Mouse (Mus musculus) heart, postnatal 0 days (tissue): Measurements from ENCODE around the gene Fbxw2. TPM values are rescaled to one million over a fixed set of nuclear protein-coding genes. Genes with fewer than 3 reads are reported as not detected.
"Not testable (repeated sequence)": the region's sequence is repeated elsewhere in the genome, so short reads cannot be mapped to it uniquely, and the experiment has no call there.

Source experiments
- ATAC-seq: fragments of 200-750 bp; cut with Nextera tagmentation; 2 replicates; pipeline ENCODE4 v1.8.0; 2017; ENCODE audit warnings: low read depth, moderate number of reproducible peaks, moderate library complexity; ENCODE audit not compliant: insufficient read depth
- DNase-seq: peaks from one replicate; pipeline ENCODE4 v3.0.0-alpha.2; 2016; ENCODE audit warnings: low spot score
- H3K27ac ChIP-seq: fragments of 300-500 bp; sonication (generic); 2 replicates; pipeline ENCODE4 v1.5.1; 2014; ENCODE audit warnings: low read depth, mild to moderate bottlenecking
- H3K27me3 ChIP-seq: fragments of 300-500 bp; sonication (generic); 2 replicates; pipeline ENCODE4 v1.6.1; 2014; ENCODE audit warnings: low read length, mixed read lengths; ENCODE audit not compliant: control insufficient read depth, insufficient read depth
- H3K36me3 ChIP-seq: fragments of 300-500 bp; sonication (generic); replicated peaks from 2 replicates; pipeline ENCODE4 v1.6.1; 2014; ENCODE audit warnings: low read length, mixed read lengths; ENCODE audit not compliant: control insufficient read depth, insufficient read depth
- H3K4me1 ChIP-seq: fragments of 300-500 bp; sonication (generic); 2 replicates; pipeline ENCODE4 v1.6.1; 2014; ENCODE audit warnings: antibody characterized with exemption; ENCODE audit not compliant: control insufficient read depth, insufficient read depth
- H3K4me2 ChIP-seq: fragments of 300-500 bp; sonication (generic); 2 replicates; pipeline ENCODE4 v1.6.1; 2014; ENCODE audit warnings: low read depth, mild to moderate bottlenecking, low read length, moderate library complexity
- H3K4me3 ChIP-seq: fragments of 300-500 bp; sonication (generic); 2 replicates; pipeline ENCODE4 v1.5.1; 2014; ENCODE audit warnings: low read depth, low read length
- H3K9ac ChIP-seq: fragments of 300-500 bp; sonication (generic); replicated peaks from 2 replicates; pipeline ENCODE4 v1.6.1; 2014; ENCODE audit warnings: low read depth, low read length, mixed read lengths
- H3K9me3 ChIP-seq: fragments of 300-500 bp; sonication (generic); replicated peaks from 2 replicates; pipeline ENCODE4 v1.6.1; 2016; ENCODE audit warnings: low read length; ENCODE audit not compliant: control insufficient read depth
- CTCF ChIP-seq: IDR thresholded peaks from 2 replicates; pipeline ENCODE4 v1.5.1; 2016; ENCODE audit warnings: antibody characterized with exemption, control low read depth, low read depth
- EP300 ChIP-seq: IDR thresholded peaks from 2 replicates; pipeline ENCODE4 v1.6.1; 2016; ENCODE audit warnings: antibody characterized with exemption, low read depth
- WGBS: fragments of 180-500 bp; shearing (Covaris S2); extraction: QIAGEN DNeasy Blood & Tissue Kit; methylation state at CpG from one replicate; pipeline ENCODE4 v1.1.7; 2014; 5-methylcytosine and 5-hydroxymethylcytosine counted together
- polyA plus RNA-seq: library from polyadenylated mRNA; unstranded; fragments of >200 nt; fragmentation: Nextera tagmentation; extraction: Ambion mirVana; gene quantifications from 2 replicates; pipeline ENCODE4 v1.2.1, GENCODE M21; 2015
- total RNA-seq: library from RNA; depleted of rRNA; stranded (reverse); fragments of >200 nt; gene quantifications from 2 replicates; pipeline ENCODE4 v1.2.3, GENCODE M21; 2014; ENCODE audit warnings: low replicate concordance

The Fbxw2 gene
- total and polyA plus RNA-seq, 2 experiments from 2014 or later, result 51.9 to 73.8 TPM

GRCm38 (mm10) chr2:34826460-34827231 lies 535 bp upstream of the Fbxw2 start:
- no peaks in the 10 kb centered on the region for H3K9me3 ChIP-seq
- H3K4me2 ChIP-seq, result peak overlapping the region; percentile 63
- H3K27me3 ChIP-seq, result no peaks in the 10 kb centered on the region
- DNase-seq, result no peak
- peak overlapping the region; percentile 82 for H3K27ac ChIP-seq
- H3K36me3 ChIP-seq, result peaks cover 10% of the 10 kb centered on the region
- peaks cover 12% of the 10 kb centered on the region for H3K4me1 ChIP-seq
- no peak for TF ChIP-seq CTCF
- no peak for TF ChIP-seq EP300
- peak overlapping the region; percentile 89 for H3K9ac ChIP-seq
- peak overlapping the region; percentile 71 for H3K4me3 ChIP-seq
- ATAC-seq, result no peak
- 31% methylated on average over 19 of the region's 21 CpGs for WGBS

- no peak overlapping the region for H3K4me2 ChIP-seq
- H3K27ac ChIP-seq, result no peak overlapping the region
- DNase-seq, result no peak
- H3K9ac ChIP-seq, result no peak overlapping the region
- H3K36me3 ChIP-seq, result peaks cover 51% of the 10 kb centered on the region
- no peak overlapping the region for H3K4me3 ChIP-seq
- no peaks in the 10 kb centered on the region for H3K4me1 ChIP-seq
- ATAC-seq, result no peak
- TF ChIP-seq EP300 (no peak), CTCF (no peak)
- 93% methylated on average over 2 of the region's 2 CpGs for WGBS
- no peaks in the 10 kb centered on the region for H3K9me3 ChIP-seq
- H3K27me3 ChIP-seq, result no peaks in the 10 kb centered on the region
Measured at GRCm38 (mm10) chr2:34818492-34818891, 7.6 kb downstream of the Fbxw2 start.

- peaks cover 60% of the 10 kb centered on the region for H3K36me3 ChIP-seq
- not testable (repeated sequence) for H3K4me3 ChIP-seq, H3K9me3 ChIP-seq, H3K4me2 ChIP-seq, H3K27ac ChIP-seq, H3K27me3 ChIP-seq, ATAC-seq, H3K4me1 ChIP-seq, DNase-seq, H3K9ac ChIP-seq
- WGBS, result 94% methylated on average over 2 of the region's 2 CpGs
Measured at GRCm38 (mm10) chr2:34815893-34816292, 10.2 kb downstream of the Fbxw2 start.

- no peak overlapping the region for H3K4me3 ChIP-seq
- DNase-seq (no peak), ATAC-seq (no peak)
- H3K9ac ChIP-seq, result no peak overlapping the region
- TF ChIP-seq EP300, result no peak
- TF ChIP-seq CTCF, result no peak
- WGBS, result 74% methylated on average over 7 of the region's 7 CpGs
- H3K4me2 ChIP-seq, result no peak overlapping the region
- no peaks in the 10 kb centered on the region for H3K4me1 ChIP-seq
- no peaks in the 10 kb centered on the region for H3K9me3 ChIP-seq
- H3K27ac ChIP-seq, result no peak overlapping the region
- no peaks in the 10 kb centered on the region for H3K27me3 ChIP-seq
- peaks cover 70% of the 10 kb centered on the region for H3K36me3 ChIP-seq
Measured at GRCm38 (mm10) chr2:34812706-34813105, 13.4 kb downstream of the Fbxw2 start.

- no peaks in the 10 kb centered on the region for H3K27me3 ChIP-seq
- H3K36me3 ChIP-seq, result peaks cover 69% of the 10 kb centered on the region
- no peak overlapping the region for H3K4me2 ChIP-seq
- no peak overlapping the region for H3K4me3 ChIP-seq
- H3K4me1 ChIP-seq, result no peaks in the 10 kb centered on the region
- no peaks in the 10 kb centered on the region for H3K9me3 ChIP-seq
- 91% methylated on average over 3 of the region's 3 CpGs for WGBS
- H3K27ac ChIP-seq, result no peak overlapping the region
- no peak for DNase-seq
- H3K9ac ChIP-seq, result no peak overlapping the region
- no peak for TF ChIP-seq CTCF
- no peak for TF ChIP-seq EP300
- ATAC-seq, result no peak
Measured at GRCm38 (mm10) chr2:34810775-34811174, 15.3 kb downstream of the Fbxw2 start.

GRCm38 (mm10) chr2:34809568-34809967 lies 16.5 kb downstream of the Fbxw2 start:
- H3K36me3 ChIP-seq, result peaks cover 62% of the 10 kb centered on the region
- TF ChIP-seq CTCF (no peak), EP300 (no peak)
- WGBS, result 89% methylated on average over 1 of the region's 1 CpGs
- H3K9ac ChIP-seq, result no peak overlapping the region
- ATAC-seq, result no peak
- no peak overlapping the region for H3K27ac ChIP-seq
- H3K27me3 ChIP-seq, result no peaks in the 10 kb centered on the region
- peaks cover 4% of the 10 kb centered on the region; the same call in 1 of the 2 replicates for H3K4me1 ChIP-seq
- H3K9me3 ChIP-seq, result no peaks in the 10 kb centered on the region
- H3K4me3 ChIP-seq, result no peak overlapping the region
- H3K4me2 ChIP-seq, result no peak overlapping the region
- DNase-seq, result no peak
